Mouse (Mus musculus) urinary bladder, postnatal 10 days (tissue): ENCODE data around the gene Pcca.

Experiments
- DNase-seq: peaks from one replicate; pipeline ENCODE4 v3.0.0; 2022; ENCODE audit warnings: low spot score

Gene Pcca

DNA sequence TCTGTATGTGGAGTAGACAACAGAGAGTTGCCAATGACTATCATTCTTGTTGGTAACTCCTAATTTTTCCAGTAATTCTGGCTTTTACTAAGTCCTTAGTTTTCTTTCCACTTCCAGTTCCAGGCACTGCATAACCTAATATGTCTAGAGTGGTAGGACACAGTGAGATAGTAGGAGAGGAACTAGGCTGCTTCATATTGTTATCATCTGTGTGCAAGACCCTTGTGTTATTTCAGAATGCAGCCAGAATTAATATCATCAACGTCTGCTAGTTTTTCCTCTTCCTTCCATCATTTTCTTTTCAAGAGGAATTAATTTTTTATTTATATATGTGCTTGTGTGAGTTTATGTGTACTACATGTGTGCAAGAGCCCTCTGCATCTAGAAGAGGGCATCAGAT is 114.1 kb downstream of the Pcca start:
- DNase-seq = no peak

DNA sequence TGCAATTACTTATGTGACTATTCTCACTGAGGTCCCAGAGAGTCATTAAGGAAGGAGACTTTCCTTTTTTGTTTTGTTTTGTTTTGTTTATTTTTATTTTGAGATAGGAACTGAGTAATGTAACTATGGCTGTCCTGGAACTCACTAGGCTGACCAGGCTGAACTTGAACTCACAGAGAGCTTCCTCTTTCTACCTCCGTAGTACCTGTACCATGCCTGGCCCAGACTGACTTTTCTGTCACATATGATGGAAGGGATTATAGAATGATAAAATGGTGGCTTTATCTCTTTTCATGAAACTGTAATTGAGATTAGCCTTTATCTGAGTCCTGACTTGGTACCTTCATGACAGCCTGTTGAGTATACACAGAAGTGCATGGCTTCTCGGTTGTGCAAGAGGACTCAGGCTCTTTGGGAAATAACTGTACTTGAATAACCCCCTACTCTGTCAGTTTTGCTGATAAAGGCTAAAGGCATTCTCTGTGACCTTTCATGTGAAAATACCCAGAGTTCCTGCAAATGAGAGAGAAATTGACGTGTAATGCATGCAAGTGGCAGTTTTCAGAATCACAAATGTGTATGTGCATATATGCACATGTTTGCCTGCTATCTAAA is 115.3 kb downstream of the Pcca start:
- DNase-seq = no peak

DNA sequence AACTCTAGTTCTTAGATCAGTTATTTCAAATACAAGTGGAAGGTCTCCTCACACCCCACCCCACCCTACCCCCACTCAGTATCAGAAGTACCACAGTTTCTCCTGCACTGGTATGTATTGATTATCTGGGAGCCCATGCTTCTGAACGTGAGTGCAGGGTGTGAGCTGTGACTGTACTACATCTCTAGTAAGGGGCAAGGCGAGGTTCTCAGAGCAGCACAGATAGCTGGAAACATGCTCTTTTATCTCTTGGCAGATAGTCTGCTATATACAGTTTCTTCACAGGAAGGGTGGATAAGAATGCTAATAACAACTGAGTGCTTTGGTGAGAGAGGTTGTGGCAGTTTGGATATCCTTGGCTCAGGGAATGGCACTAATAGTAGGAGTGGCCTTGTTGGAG is 117.6 kb downstream of the Pcca start:
- DNase-seq = no peak

DNA sequence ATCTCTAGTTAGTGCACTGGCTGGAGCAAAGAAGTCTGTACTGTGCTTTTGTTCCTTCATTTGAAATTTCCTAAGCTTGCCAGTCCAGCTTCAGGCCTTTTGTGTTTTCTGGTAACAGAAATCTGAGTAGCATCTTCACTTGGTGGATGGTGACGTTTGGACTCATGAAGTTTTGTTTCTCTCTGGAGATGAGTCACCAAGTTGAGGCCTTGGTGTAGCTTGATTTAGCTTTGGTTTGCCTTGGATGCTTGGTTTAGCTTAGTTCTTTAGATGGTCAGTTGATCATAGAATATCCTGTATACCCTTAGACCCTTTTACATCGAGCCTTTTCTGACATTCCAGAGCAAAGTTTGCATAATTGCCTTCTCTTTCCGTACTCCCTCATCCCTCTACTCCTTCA is 141.5 kb downstream of the Pcca start:
- DNase-seq = no peak

DNA sequence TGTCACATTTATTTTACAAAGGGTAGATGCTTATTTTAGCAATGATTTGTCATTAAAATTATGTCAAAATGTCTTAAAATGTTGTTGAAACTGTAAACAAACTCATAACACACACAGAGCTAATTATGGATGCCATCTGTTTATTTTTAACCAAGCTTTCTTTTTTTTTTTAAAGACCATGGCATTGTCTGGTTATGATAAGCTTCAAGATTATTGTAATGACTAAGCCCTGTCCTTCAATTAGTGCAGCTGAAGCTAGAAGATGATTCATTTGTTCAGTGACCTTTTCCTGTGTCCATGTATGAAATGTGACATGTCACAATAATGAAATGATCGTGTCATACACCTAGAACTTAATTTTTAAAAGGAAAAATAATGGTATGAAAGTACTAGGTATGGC is 149.5 kb downstream of the Pcca start:
- DNase-seq = no peak

DNA sequence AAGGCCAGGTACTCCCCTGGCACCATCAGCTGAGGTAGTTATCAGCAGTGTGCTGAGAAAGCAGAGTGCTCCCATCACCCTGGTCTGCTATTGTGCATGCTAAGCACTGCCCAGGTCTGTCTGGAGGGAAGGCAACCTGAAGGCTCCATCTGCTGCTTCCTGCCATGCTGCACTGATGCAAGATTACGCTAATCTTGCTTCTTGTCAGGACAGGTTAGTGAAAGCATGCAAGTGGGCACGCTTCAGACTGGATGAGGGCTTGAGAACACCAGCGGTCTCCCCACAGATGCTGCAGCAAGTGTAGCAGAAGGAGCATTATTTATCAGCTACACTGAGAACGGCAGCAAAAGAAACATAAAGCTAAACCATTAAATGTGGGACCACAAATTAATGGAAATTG is 150.1 kb downstream of the Pcca start:
- DNase-seq = no peak

DNA sequence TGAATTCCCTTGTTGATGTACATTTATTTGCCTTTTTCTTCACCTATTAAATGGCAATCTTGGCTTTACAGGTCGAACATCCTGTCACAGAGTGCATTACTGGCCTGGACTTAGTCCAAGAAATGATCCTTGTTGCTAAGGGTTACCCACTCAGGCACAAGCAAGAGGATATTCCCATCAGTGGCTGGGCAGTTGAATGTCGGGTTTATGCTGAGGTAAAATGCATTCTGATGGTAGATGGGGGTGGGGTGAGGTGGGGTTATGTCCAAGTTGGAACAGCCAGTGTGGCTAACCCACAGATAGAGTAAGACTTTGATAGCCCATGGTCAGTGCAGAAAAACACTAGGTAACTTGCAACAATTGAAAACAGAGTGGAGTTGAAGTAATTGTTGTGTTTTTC is 150.7 kb downstream of the Pcca start:
- no peak for DNase-seq

DNA sequence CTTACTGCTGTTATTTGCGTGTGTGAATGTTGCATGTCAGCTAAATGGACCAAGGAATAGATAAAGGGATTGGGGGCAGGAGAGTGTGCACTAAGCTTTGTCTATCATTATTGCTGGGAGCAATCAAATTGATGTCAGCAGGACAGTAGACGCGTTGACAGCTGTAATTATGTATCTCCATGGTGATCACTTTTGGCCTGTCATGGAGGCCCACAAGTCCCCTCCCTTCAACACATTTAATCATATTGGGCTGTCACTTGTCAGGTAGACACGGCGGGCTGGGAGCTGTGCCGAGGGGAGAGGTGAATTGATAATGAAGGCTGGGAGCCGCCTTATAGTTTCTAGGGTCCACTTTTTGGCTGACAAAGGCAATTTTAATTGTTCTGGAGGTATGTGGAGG is 153.3 kb downstream of the Pcca start:
- no peak for DNase-seq

DNA sequence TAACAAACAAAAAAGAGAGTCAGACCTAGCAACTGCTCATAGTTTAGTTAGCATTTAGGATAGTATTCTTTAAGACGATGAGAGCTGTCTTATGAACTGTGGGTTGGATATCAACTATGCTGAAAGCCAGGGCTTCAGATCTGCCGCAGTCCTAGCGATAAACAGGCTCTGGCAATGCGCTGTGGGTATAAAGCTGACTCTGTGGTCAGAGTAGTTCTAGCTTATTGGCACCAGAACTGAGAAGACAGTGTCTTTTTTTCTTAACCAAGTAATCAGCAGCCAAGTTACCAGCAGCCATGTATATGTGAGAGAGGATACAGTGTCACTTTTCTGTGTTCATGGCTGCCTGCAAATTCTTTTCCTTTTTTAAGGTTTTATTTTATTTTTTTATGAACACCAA is 154.3 kb downstream of the Pcca start:
- no peak for DNase-seq

DNA sequence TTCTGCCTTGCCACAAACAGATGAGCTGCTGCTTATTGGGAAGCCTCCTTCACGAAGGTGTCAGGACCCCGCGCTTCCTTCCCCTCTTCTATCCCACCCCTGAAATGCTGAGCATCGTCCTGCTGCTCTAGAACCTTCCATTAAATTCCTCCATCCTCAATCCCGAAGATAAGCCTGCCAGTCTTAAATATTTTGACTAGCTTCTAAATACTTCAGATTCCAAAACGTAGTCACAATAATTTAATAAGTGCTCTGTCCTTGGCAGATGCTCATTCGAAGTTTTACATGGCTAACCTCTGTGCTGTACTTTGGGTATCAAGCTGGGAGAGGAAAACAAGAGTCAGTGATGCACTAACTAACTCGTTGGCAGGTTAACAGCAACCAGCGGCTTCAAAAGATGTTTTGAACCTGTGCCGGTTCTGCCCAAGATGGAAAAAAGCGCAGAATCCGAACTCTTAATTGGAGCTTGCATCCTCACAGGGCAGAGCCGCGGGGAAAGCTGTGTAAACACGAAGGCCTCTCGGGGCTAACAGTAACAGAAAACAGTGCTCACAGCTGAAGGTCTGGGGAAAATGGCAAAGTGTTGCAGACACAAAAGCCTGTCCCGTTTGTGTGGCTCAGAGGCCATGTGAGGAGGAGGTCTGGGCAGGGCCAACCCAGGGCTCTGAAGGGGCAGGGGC is 155.2 kb downstream of the Pcca start:
- DNase-seq = no peak

DNA sequence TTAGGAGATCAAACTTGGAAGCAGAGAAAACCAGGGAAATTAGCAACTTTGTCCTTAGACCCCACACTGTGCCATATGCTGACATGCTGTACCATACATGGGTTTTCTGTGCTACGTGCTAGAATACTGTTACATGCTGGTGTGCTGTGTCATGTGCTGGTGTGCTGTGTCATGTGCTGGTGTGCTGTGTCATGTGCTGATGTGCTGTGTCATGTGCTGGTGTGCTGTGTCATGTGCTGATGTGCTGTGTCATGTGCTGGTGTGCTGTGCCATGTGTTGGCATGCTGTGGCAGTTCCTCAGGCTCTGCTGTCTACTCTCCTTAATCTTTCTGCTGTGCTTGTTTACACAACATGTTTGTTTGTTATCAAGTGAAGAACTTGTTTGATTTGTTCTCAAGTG is 157.4 kb downstream of the Pcca start:
- no peak for DNase-seq

DNA sequence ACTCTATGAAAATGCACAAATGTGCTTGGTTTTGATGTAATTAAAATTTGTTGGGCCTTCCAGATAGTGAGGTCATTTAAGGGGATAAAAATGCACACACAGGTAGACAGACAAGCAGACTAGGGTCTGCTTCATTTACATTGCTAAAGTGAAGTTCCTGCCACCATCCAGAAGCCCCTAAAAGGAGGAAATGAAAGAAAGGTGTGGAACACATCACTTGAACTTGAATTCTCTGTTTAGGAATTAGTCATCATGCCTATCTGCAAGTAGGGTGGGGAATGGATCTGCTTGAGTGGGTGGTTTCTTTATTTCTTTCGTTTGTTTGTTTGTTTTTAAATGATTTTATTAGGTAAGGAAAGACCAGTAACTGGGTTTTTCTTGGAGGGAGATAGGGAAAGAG is 166.2 kb downstream of the Pcca start:
- DNase-seq = no peak

DNA sequence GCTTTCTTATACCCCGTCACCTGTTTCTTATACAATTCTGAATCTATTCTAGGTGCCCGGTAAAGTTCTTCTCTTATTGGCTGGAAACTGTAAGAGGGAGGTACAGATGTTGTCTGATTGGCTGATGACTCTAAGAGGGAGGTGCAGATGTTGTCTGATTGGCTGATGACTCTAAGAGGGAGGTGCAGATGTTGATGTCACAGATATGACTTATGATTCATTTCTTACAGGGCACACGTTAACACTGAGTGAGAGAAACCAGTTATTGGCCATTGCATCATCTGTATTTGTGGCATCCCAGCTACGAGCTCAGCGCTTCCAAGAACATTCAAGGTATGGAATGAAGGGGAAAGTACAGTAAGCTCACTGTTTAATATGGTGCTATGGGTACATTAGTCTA is 179.7 kb downstream of the Pcca start:
- DNase-seq = no peak

DNA sequence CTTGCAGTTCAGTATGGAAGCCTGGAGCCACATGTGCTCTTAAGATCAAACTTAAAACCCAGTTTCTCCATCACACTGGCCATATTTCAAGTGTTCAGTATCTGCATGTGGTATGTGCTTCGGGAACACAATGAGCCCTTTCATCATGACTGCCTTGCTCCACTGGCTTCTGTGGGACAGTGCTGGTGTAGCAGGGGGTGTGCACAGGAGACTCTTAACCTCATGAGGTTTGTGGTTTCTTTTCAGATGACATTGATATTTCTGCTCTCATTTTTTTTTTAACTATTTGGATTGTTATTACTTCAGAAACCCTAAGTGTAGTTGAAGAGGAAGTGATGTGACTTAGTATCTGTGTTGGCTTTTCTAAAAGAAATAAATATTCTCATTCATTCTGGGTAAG is 180.8 kb downstream of the Pcca start:
- no peak for DNase-seq

DNA sequence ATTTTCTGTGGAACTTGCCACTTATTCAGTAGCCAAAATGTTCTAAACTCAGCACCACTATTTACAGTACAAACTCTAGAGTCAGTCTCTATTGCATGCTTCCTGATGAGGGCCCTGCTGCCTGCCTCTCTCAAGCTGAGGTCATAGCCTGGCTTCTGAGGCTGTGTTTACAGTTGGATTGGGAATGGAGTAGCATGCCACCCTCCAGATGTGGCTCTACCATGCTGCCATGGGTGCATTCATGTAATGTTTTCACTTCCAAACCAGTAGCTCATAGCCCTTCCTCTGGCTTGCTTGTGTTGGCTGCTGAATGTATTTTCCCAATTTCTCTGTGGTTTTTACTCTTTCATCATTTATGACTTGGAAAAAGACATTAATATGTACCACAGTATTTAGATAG is 181.9 kb downstream of the Pcca start:
- no peak for DNase-seq

DNA sequence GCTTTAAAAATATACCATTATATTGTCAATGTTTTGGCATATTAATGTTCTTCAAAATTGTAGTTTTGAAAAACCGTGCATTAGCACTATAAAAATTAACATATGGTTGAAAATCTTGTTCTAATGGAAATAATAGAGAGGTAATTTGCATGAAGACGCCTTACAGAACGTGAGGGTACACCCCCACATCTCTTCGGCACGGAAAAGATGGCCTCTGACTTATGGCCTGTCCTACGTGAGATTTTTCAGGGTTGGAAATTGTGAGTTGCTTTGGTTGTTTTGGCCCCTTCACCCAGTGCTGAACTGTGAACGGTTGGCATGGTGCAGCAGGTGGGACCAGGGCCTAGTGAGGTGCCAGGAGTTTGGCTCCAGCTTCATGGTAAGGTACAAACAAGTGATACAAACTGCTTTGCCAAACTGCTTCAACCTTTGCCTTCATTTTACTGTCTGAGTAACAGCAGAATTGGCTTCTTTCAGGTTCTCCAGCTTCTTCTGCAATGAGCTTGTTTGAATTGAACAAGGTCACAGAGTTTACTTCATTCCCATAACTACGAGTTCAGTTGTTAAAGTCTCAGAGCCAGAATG is 185.5 kb downstream of the Pcca start:
- DNase-seq = no peak

DNA sequence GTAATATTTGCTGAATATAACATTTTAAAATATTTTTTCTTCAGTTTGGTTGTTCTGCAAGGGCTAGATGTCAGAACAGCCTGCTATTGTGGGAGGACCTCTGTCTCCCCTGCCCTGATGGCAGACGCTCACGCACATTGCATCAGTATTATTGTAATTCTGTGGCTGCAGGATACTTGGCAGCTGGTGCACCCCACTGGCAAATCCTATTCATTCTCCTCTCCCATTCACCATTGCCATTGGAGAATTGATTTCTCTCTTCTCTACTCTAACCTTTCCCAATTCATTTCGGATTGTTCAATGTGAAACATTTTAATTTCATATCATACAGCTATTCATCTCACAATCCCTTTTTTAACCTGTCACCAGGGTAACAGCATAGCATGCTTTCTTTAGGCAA is 186.9 kb downstream of the Pcca start:
- no peak for DNase-seq

DNA sequence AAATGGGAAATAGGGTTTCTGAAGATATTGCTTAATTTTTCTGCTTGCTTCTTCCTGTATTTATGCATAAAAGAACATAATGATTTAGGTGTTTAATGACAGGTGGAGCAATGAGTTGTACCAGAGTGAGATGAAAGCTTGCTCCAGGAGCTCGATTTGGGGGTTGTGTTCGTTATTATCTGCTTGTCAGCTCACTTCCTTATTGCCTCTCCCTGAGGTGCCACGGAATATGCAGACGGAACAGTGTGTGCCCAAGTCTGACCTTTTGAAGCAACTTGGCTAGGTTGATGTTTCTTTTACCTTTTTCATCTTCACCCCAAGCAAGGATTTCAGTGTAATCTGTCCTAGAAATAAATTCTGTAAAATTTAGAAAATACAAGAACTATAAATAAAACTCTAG is 187.6 kb downstream of the Pcca start:
- no peak for DNase-seq

DNA sequence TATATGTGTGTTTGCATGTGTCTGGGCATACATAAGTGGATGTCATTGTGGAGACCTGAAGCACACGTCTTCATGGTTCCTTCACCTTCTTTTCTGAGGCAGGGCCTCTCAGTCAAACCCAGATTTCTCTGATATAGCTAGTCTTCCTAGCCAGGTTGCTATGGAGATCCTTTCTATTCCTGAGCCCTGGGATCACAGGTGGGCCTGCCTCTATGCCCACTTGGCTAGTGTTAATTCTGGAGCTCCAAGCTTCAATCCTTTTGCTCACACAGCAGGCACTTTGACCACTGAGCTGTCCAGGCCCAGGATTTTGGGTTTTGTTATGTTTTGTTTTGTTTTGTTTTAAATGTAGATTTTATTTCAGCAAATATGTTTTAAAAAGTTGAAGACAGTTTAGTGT is 192.3 kb downstream of the Pcca start:
- DNase-seq = no peak

DNA sequence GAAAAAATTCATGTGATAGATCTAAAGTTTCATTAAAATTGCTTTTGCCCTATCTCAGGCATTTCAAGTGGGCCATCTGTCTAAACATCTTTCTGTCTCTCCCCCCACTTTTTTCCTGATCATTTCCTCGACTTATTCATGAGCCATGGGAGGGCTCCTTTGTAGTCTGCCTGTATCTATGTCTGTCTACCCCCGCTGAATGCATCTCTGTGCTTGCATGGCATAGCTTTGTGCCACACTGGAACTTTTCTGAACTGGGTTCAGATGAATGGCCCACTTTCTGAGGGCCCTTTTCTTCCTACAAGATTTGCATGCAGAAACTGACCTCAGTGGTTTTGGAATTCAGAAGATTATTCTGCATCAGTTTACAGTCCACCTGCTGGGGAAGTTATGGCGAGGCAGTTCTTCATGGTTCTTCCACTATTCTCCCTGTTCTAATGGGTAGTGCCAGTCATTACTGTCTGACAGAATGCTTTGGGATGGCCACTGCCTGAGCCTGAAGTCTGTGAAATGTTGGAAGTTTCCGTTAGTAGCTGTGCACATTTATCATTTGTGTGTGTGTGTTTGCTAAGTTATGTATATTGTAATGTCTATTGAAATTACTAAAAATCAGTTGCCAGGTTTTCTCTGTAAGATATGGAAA is 195.4 kb downstream of the Pcca start:
- DNase-seq = no peak

DNA sequence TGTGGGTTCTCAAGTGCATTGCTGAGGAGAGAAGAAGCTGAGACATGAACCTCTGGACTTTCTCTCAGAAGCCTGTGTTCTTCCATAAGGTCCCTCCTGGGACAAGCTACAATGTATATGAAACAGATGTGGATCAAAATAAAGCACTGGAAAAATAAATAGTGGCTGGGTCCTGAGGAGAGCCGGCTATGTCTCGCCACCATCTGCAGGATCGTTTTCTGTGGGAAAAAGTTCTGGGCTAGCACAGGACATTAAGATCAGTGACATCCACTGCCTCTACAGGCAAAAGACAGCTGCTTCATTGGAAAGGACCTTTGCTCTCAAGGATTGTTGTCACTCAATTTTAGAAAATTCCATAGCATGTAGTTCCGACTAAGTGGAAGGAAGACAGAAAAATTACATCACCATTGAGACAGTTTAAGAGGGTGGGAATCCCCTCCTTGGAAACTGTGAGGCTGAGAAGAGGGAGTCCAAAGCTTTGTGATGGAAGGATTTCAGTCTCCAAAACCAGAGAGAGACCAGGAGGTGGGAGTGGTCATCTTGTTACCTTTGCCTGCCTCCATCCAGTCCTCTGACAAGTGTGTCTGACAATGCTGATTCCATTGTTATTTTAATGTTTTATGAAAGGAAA is 196.9 kb downstream of the Pcca start:
- no peak for DNase-seq

DNA sequence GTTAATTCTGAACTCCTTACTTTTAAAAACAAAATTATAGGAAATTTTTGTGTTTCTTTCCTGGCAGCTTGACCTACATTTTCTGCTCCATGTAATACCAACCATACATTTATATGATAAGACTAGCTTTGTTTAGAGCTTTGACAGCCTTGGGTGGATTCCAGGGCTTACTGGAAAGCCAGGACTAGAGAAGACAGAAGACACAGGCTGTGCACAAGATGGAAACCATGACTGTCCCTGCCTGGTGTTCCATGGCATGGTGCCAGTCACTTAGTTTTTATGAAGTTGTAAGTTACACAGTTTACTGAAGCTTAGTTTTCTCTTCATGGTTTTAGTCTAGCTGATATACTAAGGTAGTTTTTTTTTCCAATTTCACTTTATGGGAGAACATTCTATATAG is 202.7 kb downstream of the Pcca start:
- no peak for DNase-seq
